Mouse (Mus musculus): Measurements from ENCODE around the gene Ackr1. TPM values are rescaled to one million over a fixed set of nuclear protein-coding genes. Genes with fewer than 3 reads are reported as not detected.

Gene Ackr1
- polyA plus RNA-seq, 1 experiment from 2014 or later = 0.37 TPM

DNA sequence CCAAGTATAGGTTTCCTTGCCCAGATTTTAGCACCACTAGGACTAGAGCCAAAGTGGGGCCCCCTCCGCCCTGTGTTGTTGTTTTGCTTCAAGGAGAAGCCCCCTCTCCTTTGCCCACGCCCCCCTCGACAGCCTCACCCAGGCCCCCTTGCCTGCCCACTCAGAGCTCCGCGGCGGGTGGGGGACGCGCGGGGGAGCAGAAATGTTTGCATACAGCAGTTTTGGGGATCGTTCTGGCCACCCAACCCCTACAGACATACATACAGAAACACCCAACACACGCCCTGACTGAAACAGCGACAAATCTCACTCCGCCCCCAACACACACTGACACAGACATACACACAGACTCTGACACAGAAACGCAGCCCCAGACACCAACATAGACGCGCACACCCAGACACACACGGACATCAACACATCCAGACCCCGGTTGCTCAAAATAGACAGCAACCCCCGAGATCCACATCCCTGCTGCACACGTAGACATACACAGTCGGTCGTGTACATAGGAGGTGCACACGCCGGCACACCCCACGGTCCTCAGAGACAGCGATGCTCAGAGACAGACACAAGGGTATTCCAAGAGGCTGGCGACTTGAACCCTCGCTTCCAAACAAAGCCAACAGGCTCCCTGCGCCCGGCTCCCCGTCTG lies 33.3 kb upstream of the Ackr1 start:
- Histone ChIP-seq H3K4me3 (ENCODE audit: low read length) (peak overlapping the region; percentile 56), H3K27ac (ENCODE audit: low read depth, low read length) (no peak overlapping the region), H3K4me1 (ENCODE audit: control insufficient read depth, insufficient read depth, low read length) (peaks cover 17% of the 10 kb centered on the region; the same call in 1 of the 2 replicates), H3K4me2 (replicated peaks; ENCODE audit: low read depth, low read length) (peak overlapping the region; percentile 88), H3K36me3 (ENCODE audit: control insufficient read depth, insufficient read depth, low read length) (no peaks in the 10 kb centered on the region), H3K9me3 (ENCODE audit: control insufficient read depth, low read length) (no peaks in the 10 kb centered on the region), H3K27me3 (ENCODE audit: control insufficient read depth, insufficient read depth, low read length) (peaks cover 38% of the 10 kb centered on the region), H3K9ac (ENCODE audit: low read depth, low read length) (peak overlapping the region; percentile 53; the same call in 1 of the 2 replicates)
- peak; percentile 1; the same call in 1 of the 2 replicates for ATAC-seq (ENCODE audit: low FRiP score, low TSS enrichment)
- WGBS = under 1% methylated on average over 30 of the region's 31 CpGs

DNA sequence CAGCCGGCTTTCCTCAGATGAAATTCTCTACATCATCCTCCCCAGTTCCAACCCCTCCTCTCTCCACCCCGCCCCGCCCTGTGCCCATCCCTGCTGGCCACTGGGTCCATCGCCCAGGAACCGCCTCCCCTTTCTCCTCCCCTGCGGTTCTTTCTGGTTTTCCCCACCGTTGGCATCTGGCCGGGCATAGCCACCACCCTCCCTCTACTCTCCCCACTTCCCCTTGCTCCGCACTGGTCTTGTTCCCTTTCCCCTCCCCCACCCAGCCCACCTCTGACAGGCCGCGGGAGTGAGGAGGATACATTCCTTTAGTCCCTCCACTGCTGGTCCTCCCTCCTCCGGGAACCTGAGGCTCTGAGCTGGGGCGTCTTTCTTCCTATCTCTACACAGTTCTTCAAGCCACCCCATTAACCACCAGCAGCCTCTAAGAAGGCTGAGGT lies 32.4 kb upstream of the Ackr1 start:
- under 1% methylated on average over 12 of the region's 13 CpGs for WGBS
- Histone ChIP-seq H3K9ac (ENCODE audit: low read depth, low read length) (no peak overlapping the region), H3K36me3 (ENCODE audit: control insufficient read depth, insufficient read depth, low read length) (no peaks in the 10 kb centered on the region), H3K4me1 (ENCODE audit: control insufficient read depth, insufficient read depth, low read length) (peaks cover 17% of the 10 kb centered on the region; the same call in 1 of the 2 replicates), H3K4me2 (replicated peaks; ENCODE audit: low read depth, low read length) (peak overlapping the region; percentile 88; the same call in 1 of the 2 replicates), H3K27ac (ENCODE audit: low read depth, low read length) (no peak overlapping the region), H3K9me3 (ENCODE audit: control insufficient read depth, low read length) (no peaks in the 10 kb centered on the region), H3K27me3 (ENCODE audit: control insufficient read depth, insufficient read depth, low read length) (peaks cover 38% of the 10 kb centered on the region), H3K4me3 (ENCODE audit: low read length) (no peak overlapping the region; the same call in 1 of the 2 replicates)
- ATAC-seq (ENCODE audit: low FRiP score, low TSS enrichment) = peak; percentile 16; the same call in 1 of the 2 replicates

DNA sequence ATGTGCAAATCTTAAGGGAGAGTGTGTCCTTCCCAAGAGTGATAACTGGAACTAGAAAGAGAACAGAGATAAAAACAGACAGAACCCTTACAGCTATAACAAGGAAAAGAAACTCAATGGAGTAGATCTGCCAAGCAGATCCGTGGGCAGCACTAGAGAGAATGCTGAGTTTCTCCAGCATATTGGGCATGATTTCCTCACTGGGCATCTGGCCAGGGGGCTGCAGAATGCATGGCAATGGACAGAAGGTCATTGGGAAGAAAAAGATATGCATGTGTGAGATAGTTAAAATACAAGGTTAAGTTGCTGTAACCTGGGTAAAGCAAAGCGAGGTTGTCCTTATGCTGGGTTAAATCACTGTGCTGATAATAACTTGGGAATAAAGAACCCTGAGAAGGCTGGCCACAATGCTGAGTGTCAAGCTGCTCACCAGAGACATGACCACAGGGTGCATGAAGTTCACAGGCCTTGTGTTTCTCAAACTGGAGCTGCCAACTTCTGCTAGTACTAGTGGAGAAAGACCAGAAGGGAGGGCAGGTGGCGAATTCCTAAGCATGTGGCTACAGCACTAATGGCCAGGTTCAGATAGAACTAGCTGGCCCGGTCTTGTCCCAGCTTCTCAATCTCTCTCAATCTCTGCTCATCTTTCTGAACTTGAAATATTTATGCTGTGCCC lies 30.7 kb upstream of the Ackr1 start:
- H3K27me3 ChIP-seq (ENCODE audit: control insufficient read depth, insufficient read depth, low read length) = peaks cover 37% of the 10 kb centered on the region
- ATAC-seq (ENCODE audit: low FRiP score, low TSS enrichment) = no peak
- no peaks in the 10 kb centered on the region for H3K9me3 ChIP-seq (ENCODE audit: control insufficient read depth, low read length)
- 85% methylated on average over 4 of the region's 4 CpGs for WGBS
- peaks cover 17% of the 10 kb centered on the region; the same call in 1 of the 2 replicates for H3K4me1 ChIP-seq (ENCODE audit: control insufficient read depth, insufficient read depth, low read length)
- no peak overlapping the region for H3K4me2 ChIP-seq (replicated peaks; ENCODE audit: low read depth, low read length)
- no peak overlapping the region for H3K27ac ChIP-seq (ENCODE audit: low read depth, low read length)
- no peaks in the 10 kb centered on the region for H3K36me3 ChIP-seq (ENCODE audit: control insufficient read depth, insufficient read depth, low read length)
- no peak overlapping the region for H3K4me3 ChIP-seq (ENCODE audit: low read length)
- no peak overlapping the region for H3K9ac ChIP-seq (ENCODE audit: low read depth, low read length)

DNA sequence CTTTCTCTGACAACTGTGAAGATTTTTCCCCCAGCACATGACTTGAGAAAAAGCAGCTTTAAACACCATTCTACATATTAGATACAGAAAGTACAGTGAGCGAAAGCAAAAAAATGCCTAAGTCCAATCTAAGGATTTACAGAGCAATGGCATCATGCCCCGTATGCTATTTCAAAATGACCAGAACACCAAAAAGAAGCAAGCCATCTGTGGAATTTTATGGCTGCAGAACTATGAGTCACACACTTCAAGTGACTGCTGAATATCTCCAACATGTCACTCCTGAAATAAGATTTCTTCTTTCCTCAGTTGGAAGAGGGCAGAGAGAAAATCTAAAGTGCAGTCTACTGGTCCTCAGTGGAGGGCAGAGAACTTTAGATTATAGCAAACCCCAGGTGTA lies 29.9 kb upstream of the Ackr1 start:
- Histone ChIP-seq H3K9me3 (ENCODE audit: control insufficient read depth, low read length) (no peaks in the 10 kb centered on the region), H3K9ac (ENCODE audit: low read depth, low read length) (no peak overlapping the region), H3K4me3 (ENCODE audit: low read length) (no peak overlapping the region), H3K27me3 (ENCODE audit: control insufficient read depth, insufficient read depth, low read length) (peaks cover 30% of the 10 kb centered on the region), H3K36me3 (ENCODE audit: control insufficient read depth, insufficient read depth, low read length) (no peaks in the 10 kb centered on the region), H3K4me2 (replicated peaks; ENCODE audit: low read depth, low read length) (no peak overlapping the region), H3K4me1 (ENCODE audit: control insufficient read depth, insufficient read depth, low read length) (peaks cover 17% of the 10 kb centered on the region; the same call in 1 of the 2 replicates), H3K27ac (ENCODE audit: low read depth, low read length) (no peak overlapping the region)
- no peak for ATAC-seq (ENCODE audit: low FRiP score, low TSS enrichment)
- whole genome bisulfite sequencing = 83% methylated on average over 2 of the region's 2 CpGs

DNA sequence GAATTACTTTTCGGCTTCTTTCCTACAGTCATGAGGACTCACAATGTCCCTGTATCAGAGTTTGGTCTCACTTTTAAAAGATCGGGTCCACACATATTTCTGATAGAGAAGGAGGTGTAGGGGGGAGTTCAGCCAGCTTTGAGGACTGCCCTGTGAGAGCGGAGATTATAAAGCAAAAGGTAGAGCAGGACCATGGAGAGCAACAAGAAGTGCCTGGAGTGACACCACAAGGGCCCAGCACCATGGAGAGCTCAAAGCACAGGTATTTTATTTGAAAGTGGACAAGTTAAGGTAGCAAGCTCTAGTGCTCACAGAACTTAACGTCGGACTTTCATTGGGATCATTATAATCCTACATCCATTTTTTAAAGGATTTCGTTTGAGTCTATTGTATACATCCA lies 28.1 kb upstream of the Ackr1 start:
- Histone ChIP-seq H3K4me1 (ENCODE audit: control insufficient read depth, insufficient read depth, low read length) (0 out of 2 replicates have a peak, but pooled peaks cover 7% of the 10 kb centered on the region), H3K27me3 (ENCODE audit: control insufficient read depth, insufficient read depth, low read length) (peaks cover 13% of the 10 kb centered on the region), H3K9ac (ENCODE audit: low read depth, low read length) (no peak overlapping the region), H3K36me3 (ENCODE audit: control insufficient read depth, insufficient read depth, low read length) (no peaks in the 10 kb centered on the region), H3K4me3 (ENCODE audit: low read length) (no peak overlapping the region), H3K9me3 (ENCODE audit: control insufficient read depth, low read length) (no peaks in the 10 kb centered on the region), H3K27ac (ENCODE audit: low read depth, low read length) (no peak overlapping the region), H3K4me2 (replicated peaks; ENCODE audit: low read depth, low read length) (no peak overlapping the region)
- peak; percentile 67; the same call in 1 of the 2 replicates for ATAC-seq (ENCODE audit: low FRiP score, low TSS enrichment)
- 29% methylated on average over 6 of the region's 6 CpGs for WGBS

DNA sequence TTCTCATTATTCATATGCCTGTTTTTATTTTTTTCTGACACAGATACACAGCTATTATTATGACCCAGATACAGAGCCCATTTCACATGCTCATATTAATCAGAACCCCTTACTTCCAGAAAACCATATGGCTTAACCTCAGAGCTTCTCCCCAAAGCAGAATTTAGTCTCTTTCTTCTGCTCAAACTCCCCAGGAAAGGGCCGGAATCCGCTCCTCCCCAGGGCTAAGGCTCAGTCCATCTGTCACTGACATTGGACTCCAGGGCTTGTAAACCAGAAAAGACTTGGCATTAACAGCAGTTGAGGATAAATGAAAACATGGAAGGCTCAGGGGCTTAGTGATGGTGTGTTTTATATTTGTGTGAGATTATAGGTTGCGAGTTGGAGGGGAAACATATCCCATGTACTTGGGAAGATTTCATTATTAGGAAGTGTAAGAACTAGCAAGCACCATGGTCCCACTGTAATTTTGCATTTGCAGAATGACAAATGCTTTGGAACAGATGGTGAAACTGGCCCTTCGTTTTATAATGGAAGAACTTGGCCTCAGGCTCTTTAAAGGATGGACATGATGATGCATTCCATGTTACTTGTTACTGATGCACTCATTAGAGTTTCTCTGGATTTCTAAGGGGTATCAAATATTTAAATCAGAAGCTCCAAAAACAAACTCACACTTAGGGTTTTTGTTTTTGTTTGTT lies 26.2 kb upstream of the Ackr1 start:
- Histone ChIP-seq H3K9me3 (ENCODE audit: control insufficient read depth, low read length) (no peaks in the 10 kb centered on the region), H3K4me1 (ENCODE audit: control insufficient read depth, insufficient read depth, low read length) (no peaks in the 10 kb centered on the region), H3K27me3 (ENCODE audit: control insufficient read depth, insufficient read depth, low read length) (no peaks in the 10 kb centered on the region; the same call in 1 of the 2 replicates), H3K9ac (ENCODE audit: low read depth, low read length) (no peak overlapping the region), H3K4me3 (ENCODE audit: low read length) (no peak overlapping the region), H3K27ac (ENCODE audit: low read depth, low read length) (no peak overlapping the region), H3K4me2 (replicated peaks; ENCODE audit: low read depth, low read length) (no peak overlapping the region), H3K36me3 (ENCODE audit: control insufficient read depth, insufficient read depth, low read length) (no peaks in the 10 kb centered on the region)
- ATAC-seq (ENCODE audit: low FRiP score, low TSS enrichment) = no peak
- 77% methylated on average over 4 of the region's 4 CpGs for WGBS

DNA sequence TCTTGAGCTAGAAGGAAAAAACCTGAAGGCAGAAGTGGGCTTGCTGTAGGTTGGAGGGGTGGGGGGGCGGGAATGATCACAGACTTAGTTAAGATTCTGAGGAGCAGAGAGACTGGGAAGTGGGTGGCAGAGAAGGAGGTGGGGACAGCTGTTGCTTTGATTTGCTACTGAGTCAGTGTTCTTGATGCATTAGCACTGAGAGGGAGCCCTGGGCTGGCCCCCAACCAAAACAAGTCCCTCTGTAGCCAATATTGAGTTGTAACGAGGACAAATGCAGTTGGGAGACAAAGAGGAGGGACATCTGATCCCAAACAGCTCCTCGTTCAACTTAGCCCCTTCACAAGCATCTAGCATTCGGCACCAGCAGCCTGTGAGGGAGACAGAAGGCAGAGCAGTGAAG lies 24.2 kb upstream of the Ackr1 start:
- no peak overlapping the region for H3K9ac ChIP-seq (ENCODE audit: low read depth, low read length)
- no peak for ATAC-seq (ENCODE audit: low FRiP score, low TSS enrichment)
- H3K27me3 ChIP-seq (ENCODE audit: control insufficient read depth, insufficient read depth, low read length) = no peaks in the 10 kb centered on the region
- no peaks in the 10 kb centered on the region for H3K36me3 ChIP-seq (ENCODE audit: control insufficient read depth, insufficient read depth, low read length)
- no peak overlapping the region for H3K27ac ChIP-seq (ENCODE audit: low read depth, low read length)
- no peak overlapping the region for H3K4me3 ChIP-seq (ENCODE audit: low read length)
- no peaks in the 10 kb centered on the region for H3K4me1 ChIP-seq (ENCODE audit: control insufficient read depth, insufficient read depth, low read length)
- no peak overlapping the region for H3K4me2 ChIP-seq (replicated peaks; ENCODE audit: low read depth, low read length)
- no peaks in the 10 kb centered on the region for H3K9me3 ChIP-seq (ENCODE audit: control insufficient read depth, low read length)
- 32% methylated on average over 4 of the region's 4 CpGs for WGBS

DNA sequence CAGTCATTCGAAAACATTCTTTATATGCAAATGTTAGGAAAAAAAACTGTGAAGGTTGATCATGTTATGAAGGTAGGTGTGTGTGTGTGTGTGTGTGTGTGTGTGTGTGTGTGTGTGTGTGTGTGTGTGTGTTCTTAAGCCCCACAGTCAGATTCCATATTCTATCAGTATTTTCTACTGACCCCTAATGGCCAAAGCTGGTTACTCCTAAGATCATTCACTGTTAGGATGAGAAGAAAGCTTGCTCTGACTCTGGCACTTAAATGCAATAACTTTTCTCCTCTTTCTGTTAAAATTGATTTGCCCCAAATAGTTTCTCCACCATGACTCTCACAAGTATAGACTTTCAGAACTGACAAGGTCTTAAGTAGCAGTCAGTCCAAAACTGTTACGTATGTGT lies 23.1 kb upstream of the Ackr1 start:
- Histone ChIP-seq H3K36me3 (ENCODE audit: control insufficient read depth, insufficient read depth, low read length) (no peaks in the 10 kb centered on the region), H3K4me1 (ENCODE audit: control insufficient read depth, insufficient read depth, low read length) (no peaks in the 10 kb centered on the region), H3K9me3 (ENCODE audit: control insufficient read depth, low read length) (no peaks in the 10 kb centered on the region), H3K4me3 (ENCODE audit: low read length) (no peak overlapping the region), H3K27me3 (ENCODE audit: control insufficient read depth, insufficient read depth, low read length) (no peaks in the 10 kb centered on the region), H3K4me2 (replicated peaks; ENCODE audit: low read depth, low read length) (no peak overlapping the region), H3K27ac (ENCODE audit: low read depth, low read length) (no peak overlapping the region), H3K9ac (ENCODE audit: low read depth, low read length) (no peak overlapping the region)
- 84% methylated on average over 2 of the region's 2 CpGs for WGBS
- no peak for ATAC-seq (ENCODE audit: low FRiP score, low TSS enrichment)

All from kidney, embryonic 14.5 days (tissue).